Mouse (Mus musculus): ENCODE data around the gene Bckdha.

GRCm38 (mm10) chr7:25639754-25640153, 19.0 kb downstream of the Bckdha start:
- TF ChIP-seq CTCF (IDR thresholded peaks at IDR 0.05; ENCODE audit: extremely low read depth, insufficient read depth, low read length) = no peak
- no peak for TF ChIP-seq POLR2A (IDR thresholded peaks at IDR 0.05; ENCODE audit: extremely low read depth, insufficient read depth, low read length)

All from cortical plate, adult 2 months (tissue).